Mouse (Mus musculus): ENCODE measurements around the gene Ipo11.
A peak's percentile ranks its signal among the peaks of the same experiment; 100 is the strongest.
"Not testable (repeated sequence)": the region's sequence is repeated elsewhere in the genome, so short reads cannot be mapped to it uniquely, and the experiment has no call there.

Gene Ipo11

GRCm38 (mm10) chr13:106936256-106937137, at the start of gene Ipo11:
TSS of gene Ipo11 (minus strand) at chr13:106936958.
- peak; percentile 93 for DNase-seq (ENCODE audit: low spot score)

DNA sequence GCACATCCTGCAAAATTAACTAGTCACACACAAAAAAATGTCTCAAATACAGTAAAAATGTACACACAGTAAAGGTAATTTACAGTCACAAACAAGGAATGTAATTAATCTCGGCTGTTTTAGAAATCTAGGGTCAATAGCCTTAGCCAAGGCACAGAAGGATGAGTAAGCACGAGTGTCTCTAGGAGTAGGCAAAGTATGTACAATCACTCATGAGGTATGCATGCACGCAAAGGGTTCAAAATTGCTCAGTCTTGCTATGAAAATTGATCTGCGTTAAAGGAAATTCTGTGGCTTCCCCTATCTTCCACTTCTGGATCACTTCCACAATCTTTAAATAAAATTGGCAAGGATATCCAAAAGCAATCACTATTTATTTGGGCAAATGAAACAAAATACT, 24.7 kb upstream of the Ipo11 start:
- no peak for DNase-seq (ENCODE audit: low spot score)

DNA sequence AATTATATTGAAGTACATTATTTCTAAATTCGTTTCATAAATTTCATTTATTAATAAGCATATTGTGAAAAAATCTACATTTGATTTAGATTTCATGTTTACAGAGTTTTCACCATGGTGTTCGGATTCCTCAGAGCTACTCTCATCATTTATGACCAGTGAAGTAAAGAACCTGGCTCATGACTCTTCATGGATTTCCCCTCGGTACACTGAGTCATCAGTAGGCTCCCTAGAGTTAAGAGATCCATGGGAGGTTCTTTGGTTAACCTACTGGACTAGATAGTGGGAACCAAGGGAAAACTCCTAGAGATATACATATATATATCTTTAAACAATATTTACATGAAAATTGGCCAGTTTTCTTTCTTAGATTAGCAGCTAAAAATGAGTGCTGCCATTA, 23.8 kb upstream of the Ipo11 start:
- DNase-seq (ENCODE audit: low spot score), result no peak

- DNase-seq (ENCODE audit: low spot score), result no peak
Measured at GRCm38 (mm10) chr13:106958286-106958685, 21.5 kb upstream of the Ipo11 start.

- no peak for DNase-seq (ENCODE audit: low spot score)
Measured at GRCm38 (mm10) chr13:106957554-106957953, 20.8 kb upstream of the Ipo11 start.

DNA sequence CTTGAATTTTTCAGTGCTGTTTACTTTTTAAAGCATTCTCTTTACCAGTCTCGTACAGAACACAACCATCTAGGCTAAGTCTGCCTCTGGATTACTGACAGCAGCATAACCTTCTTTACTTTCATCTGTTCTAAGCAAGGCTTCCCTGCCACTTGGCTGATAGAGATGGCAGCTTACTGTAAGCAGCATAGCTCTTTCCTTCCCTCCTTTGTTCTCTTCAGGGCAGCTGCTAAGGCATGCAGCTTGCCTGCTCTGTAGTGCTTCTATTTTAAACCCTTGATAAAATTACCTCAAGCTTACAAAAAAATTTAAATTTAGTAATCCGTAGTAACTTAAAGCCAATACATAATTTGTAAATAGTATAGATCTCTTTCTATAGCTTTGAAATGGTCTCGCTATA, 18.1 kb upstream of the Ipo11 start:
- no peak for DNase-seq (ENCODE audit: low spot score)

- no peak for DNase-seq (ENCODE audit: low spot score)
Measured at GRCm38 (mm10) chr13:106947583-106947982, 10.8 kb upstream of the Ipo11 start.

DNA sequence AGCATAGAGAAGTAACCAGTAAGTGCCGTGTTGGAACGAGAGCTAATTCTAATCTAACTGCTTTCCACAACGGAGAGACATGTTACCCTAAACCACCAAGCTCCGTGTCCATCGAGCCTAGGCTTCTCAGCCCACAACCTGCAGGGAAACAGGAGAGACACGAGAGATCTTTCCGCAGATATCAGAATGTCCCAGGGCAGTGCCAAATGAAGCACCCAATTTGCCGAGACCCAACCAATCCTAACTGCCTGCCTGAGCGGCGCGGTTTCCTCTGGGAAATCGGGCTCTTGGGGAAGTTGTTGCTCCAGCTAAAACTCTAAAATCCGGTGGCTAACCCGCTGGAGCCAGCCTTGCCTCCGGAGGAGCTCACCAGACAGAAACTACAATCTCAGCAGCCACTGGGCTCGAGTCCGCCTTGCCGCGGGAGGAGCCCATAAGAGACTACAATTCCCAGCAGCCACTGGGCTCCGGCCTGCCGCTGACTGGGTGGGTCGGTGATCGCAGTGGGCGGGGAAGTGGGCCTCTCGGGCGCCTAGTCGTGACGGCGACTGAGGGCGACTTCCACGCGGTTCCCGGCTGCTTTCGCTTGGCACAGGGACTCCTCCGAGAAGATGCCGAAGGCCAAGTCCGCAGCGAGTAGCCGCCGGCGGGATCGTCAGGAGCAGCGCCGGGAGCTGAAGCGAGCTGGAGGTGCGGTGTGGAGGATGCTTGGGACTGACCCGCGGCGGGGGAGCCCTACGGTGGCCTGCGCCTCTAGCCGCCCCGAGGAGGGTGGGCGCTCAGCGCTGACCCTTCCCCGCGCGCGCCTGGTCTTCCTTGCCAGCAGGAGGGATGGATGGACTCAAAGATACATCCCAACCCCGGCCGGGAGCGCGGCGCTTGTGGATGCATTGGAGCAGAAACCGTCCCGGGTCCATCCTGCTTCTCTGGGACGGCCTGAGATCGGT, 10.1 kb upstream of the Ipo11 start, which contains the start of gene Dimt1:
Dimt1 (plus strand) TSS at position 534 of the 947 bp plus-strand sequence.
- peak; percentile 87 for DNase-seq (ENCODE audit: low spot score)

DNA sequence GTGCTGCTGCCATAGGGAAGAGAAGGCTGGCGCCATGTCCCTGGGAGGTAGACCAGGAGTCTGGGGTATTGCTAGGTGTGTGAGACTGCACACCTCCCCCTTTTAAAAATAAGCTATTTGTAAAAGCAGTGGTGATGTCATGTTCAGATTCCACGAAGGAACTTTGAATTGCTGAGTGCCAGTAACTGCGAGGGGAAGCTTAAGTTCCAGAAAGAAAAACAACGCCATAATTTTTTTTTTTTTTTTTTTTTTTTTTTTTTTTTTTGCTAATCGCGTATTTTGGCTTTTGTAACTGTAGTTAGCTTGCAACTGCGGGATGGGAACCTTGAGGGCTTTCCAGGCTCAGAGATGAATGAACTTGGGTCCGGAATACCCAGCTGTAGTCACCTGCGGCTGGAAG, 8.8 kb upstream of the Ipo11 start:
- DNase-seq (ENCODE audit: low spot score), result no peak

- no peak for DNase-seq (ENCODE audit: low spot score)
Measured at GRCm38 (mm10) chr13:106942721-106943120, 6.0 kb upstream of the Ipo11 start.

DNA sequence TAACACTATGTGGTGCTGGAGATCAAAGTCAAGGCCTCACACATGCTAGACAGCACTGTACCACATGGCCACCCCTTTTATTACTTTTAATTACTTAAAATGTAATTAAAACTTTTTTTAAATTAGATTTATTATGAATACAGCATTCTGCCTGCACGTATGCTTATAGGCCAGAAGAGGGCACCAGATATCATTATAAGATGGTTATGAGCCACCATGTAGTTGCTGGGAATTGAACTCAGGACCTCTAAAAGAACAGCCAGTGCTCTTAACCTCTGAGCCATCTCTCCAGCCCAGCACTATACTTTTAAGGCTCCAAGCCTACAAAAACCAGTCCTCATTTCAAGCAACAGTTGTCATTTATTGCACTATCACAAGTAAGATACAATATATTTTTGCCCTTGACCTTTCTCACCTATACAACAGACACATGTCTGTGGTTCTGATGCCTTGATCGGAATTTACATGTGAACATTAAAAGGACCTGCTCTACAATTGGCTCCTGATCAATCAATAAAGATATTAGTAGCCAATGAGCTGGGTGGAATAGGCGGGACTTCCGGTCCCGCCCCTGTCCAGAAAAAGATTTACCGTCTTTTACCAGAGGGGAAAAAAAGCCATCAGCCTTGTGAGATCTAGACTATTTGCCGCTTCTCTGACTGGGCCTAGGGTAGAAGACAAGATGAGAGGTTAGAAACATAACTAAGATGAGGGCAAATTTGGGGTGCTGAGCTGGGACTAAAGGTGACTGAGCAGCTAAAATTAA, 4.6 kb upstream of the Ipo11 start:
- DNase-seq (ENCODE audit: low spot score), result no peak

DNA sequence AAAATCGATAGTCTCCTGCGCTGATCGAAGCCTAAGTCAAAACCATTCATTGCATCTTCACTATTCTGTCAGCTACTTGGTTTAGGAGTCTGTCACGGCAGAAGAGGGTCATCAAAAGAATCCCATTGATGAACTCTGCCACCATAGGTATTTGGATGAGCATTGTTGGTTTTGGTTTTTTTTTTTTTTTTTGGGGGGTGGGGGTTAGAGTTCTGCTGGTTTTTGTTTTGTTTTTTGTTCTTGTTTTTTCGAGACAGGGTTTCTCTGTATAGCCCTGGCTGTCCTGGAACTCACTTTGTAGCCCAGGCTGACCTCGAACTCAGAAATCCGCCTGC, 347 bp upstream of the Ipo11 start:
- DNase-seq (ENCODE audit: low spot score), result no peak

- DNase-seq (ENCODE audit: low spot score), result no peak
Measured at GRCm38 (mm10) chr13:106935871-106936255, 895 bp downstream of the Ipo11 start.

- no peak for DNase-seq (ENCODE audit: low spot score)
Measured at GRCm38 (mm10) chr13:106929201-106929600, 7.6 kb downstream of the Ipo11 start.

DNA sequence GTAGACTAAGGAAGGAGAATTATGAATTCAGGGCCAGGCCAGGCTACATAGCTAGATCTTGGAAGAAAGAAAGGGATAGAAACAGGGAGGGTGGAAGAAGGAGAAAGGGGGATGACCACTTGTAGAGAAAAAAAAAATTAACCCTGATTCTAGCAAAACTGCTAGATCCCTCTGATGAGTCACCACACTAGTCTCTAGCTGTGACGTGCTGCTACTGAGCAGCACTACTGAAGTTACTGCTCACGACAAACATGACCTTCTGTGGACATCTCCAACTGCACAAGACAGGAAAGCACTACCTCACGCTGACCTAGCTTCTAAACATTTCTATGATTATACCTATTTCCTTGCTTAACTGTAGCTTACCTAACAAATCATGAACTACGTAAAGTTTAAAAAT, 8.5 kb downstream of the Ipo11 start:
- no peak for DNase-seq (ENCODE audit: low spot score)

- DNase-seq (ENCODE audit: low spot score), result not testable (repeated sequence)
Measured at GRCm38 (mm10) chr13:106925921-106926320, 10.8 kb downstream of the Ipo11 start.

- DNase-seq (ENCODE audit: low spot score), result peak; percentile 58
Measured at GRCm38 (mm10) chr13:106918322-106919050, 18.3 kb downstream of the Ipo11 start.

GRCm38 (mm10) chr13:106913125-106913736, 23.5 kb downstream of the Ipo11 start:
- DNase-seq (ENCODE audit: low spot score), result no peak

DNA sequence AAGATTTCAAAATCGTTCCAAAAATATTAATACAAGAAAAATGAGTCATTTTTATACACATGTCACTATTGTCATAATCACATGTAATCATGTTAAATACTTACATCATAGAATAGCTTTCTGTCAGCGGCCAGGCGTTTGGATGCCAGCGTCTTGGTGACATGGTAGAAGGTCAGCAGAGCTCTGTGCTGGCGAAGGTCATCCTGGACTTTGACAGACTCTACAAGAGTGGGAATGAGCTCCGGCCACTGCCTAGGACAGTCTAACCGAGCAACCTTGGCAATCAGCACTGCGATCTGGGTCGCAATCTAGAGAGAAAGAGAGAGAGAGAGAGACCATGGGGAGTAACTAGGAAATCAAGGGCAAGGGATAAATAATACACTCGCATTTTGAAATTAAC, 26.7 kb downstream of the Ipo11 start:
- no peak for DNase-seq (ENCODE audit: low spot score)

DNA sequence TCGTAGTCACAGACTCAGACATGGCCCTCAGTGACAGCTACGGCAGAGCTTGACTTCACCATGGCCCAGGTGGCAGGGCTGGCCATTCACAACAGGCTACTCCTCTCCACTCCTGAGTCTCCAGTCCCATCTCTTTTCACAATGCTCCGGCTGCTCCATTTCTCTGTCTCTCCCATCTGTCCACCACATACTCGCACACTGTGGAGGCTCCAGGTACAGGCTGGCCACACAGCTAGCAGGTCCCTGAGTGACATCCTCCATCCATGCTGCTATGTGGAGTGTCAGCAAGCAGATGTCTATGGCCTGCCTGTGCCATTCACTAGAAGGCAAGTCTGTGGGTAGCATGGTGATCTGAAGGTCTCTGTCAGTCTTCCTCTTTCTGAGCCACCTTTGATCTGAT, 29.5 kb downstream of the Ipo11 start:
- no peak for DNase-seq (ENCODE audit: low spot score)

DNA sequence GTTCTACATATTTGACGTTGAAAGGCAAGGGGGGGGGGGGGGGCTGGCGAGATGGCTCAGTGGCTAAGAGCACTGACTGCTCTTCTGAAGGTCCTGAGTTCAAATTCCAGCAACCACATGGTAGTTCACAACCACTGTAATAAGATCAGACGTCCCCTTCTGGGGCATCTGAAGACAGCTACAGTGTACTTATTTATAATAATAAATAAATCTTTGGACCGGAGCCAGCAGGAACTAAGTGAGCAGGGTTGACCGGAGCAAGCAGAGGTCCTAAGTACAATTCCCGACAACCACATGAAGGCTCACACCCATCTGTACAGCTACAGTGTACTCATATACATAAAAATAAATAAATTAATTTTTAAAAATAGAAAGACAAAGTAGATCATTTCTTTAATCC, 31.6 kb downstream of the Ipo11 start:
- DNase-seq (ENCODE audit: low spot score), result not testable (repeated sequence)

Data from c-Kit-positive CD71-positive TER-119-positive erythroid progenitor cells, embryonic 14.5 days (primary cell).